ENCODE assay signal across 9 mouse cellular contexts in the genomic region with DNA sequence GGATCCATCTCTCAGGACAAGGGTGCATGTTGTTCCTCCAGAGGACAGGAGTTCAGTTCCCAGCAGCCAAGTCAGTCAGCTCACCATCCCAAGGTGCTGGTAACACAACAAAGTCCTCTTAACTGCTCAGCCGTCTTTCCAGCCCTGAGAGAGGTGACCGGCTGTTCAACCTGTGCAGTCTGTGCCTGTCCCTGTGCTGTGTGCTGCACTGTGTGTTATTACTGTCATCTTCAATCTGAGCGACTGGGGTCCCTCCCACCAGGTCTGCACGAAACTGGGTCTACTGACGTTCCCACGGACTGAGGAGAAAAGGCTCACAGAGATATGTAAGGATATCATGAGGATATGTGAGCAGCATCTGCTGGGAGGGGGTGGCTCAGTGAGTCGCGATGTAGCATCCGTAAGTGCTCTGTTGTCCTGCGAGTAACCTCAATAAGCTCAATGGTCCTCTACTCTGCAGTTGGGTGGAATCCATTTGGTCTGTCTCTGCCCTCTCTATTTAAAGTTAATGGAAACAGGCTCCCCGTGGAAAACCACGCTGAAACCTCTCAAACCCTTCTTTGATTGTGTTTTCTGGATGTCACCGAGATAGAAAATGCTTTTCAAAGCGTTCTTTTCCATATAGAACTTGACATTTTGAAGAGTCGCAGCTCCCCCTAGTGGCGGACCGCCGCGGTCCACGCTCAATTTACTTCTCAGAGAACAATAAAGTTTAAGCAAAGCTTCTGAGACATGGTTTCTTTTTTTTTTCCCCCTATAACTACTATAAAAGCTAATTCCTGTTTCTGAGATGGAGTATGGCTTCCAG.
DNase-seq lines count a peak whose midpoint lies in the region; ATAC-seq and TF ChIP-seq lines count a peak whose summit lies in the region.
"Had no signal": no experiment of that assay in that cellular context is flagged by ENCODE, and none has a peak within 500 bp of the region (broad histone marks: within the 10 kb centered on the region; RNA-seq: fewer than 3 reads in every experiment).

No protein-coding gene starts in this region.

- peak; percentile 71 for ATAC-seq in neural tube, embryonic 14.5 days (ENCODE audit: low read depth)

- H3K4me2 ChIP-seq in neural tube, embryonic 14.5 days (ENCODE audit: low read depth, low read length) = peak overlapping the region; percentile 45
- H3K4me2 ChIP-seq: liver, embryonic 13.5 days had no signal

- H3K9ac ChIP-seq in liver, adult 2 months (ENCODE audit: low read depth, low read length) = no peak overlapping the region
- no peak overlapping the region; the same call in 1 of the 2 replicates for H3K9ac ChIP-seq in neural tube, embryonic 14.5 days (replicated peaks; ENCODE audit: low read depth, low read length)
- H3K9ac ChIP-seq: liver, embryonic 13.5 days had no signal

- no peaks in the 10 kb centered on the region for H3K36me3 ChIP-seq in liver, adult 2 months (ENCODE audit: control insufficient read depth, insufficient read depth, low read length)
- no peaks in the 10 kb centered on the region for H3K36me3 ChIP-seq in neural tube, embryonic 14.5 days (ENCODE audit: control insufficient read depth, insufficient read depth, low read length)
- H3K36me3 ChIP-seq: liver, embryonic 13.5 days had no signal

- no peak for TF ChIP-seq POLR2A in liver, adult 2 months (IDR thresholded peaks at IDR 0.05; ENCODE audit: extremely low read depth, insufficient read depth, low read length)

- no peaks in the 10 kb centered on the region for H3K4me1 ChIP-seq in liver, adult 2 months (ENCODE audit: control insufficient read depth, insufficient read depth, low read length)
- H3K4me1 ChIP-seq in neural tube, embryonic 14.5 days (ENCODE audit: control insufficient read depth, insufficient read depth, low read length) = peaks cover 4% of the 10 kb centered on the region; the same call in 1 of the 2 replicates
- H3K4me1 ChIP-seq: liver, embryonic 13.5 days had no signal

- DNase-seq in 3134 (ENCODE audit: extremely low read depth, insufficient read length, low spot score) (peak; percentile 23), ES-CJ7 (ENCODE audit: low read depth, low spot score) (peak; percentile 65)
- DNase-seq in cerebellum, adult 9-10 months = peak; percentile 30
- DNase-seq in frontal cortex, adult 2 months (ENCODE audit: extremely low spot score in 1 of 2, low spot score in 1 of 2) = peak; percentile 44 to 87
- DNase-seq in kidney, adult 9 months = peak; percentile 34
- peak; percentile 3 for DNase-seq in liver, adult 2 months (ENCODE audit: extremely low read depth, low read depth, low spot score)
- peak; percentile 35 to 76 for DNase-seq in urinary bladder, postnatal 4 days (ENCODE audit: low spot score in 2 of 2)
- DNase-seq: liver, embryonic 13.5 days had no signal

- H3K4me3 ChIP-seq in liver, adult 2 months (ENCODE audit: insufficient read depth, low read depth, low read length) = no peak overlapping the region
- 0 out of 2 replicates have a peak overlapping the region, but pooled peaks have one; percentile 15 for H3K4me3 ChIP-seq in neural tube, embryonic 14.5 days (ENCODE audit: low read depth, low read length)
- H3K4me3 ChIP-seq: liver, embryonic 13.5 days had no signal

- no peaks in the 10 kb centered on the region for H3K27me3 ChIP-seq in liver, adult 2 months (ENCODE audit: control insufficient read depth, insufficient read depth, low read length)
- H3K27me3 ChIP-seq in neural tube, embryonic 14.5 days (ENCODE audit: control insufficient read depth, insufficient read depth, low read length) = no peaks in the 10 kb centered on the region
- H3K27me3 ChIP-seq: liver, embryonic 13.5 days had no signal

- no peak overlapping the region for H3K27ac ChIP-seq in liver, adult 2 months (replicated peaks; ENCODE audit: insufficient read depth, low read depth, low read length)
- H3K27ac ChIP-seq in neural tube, embryonic 14.5 days (ENCODE audit: low read depth, low read length) = no peak overlapping the region
- H3K27ac ChIP-seq: liver, embryonic 13.5 days had no signal

- peak; percentile 85 for TF ChIP-seq CTCF in liver, adult 2 months (IDR thresholded peaks at IDR 0.05; ENCODE audit: low read depth, low read length)

- 38% methylated on average over 20 of the region's 20 CpGs for WGBS in liver, adult 2 months
- 32% methylated on average over 20 of the region's 20 CpGs for WGBS in neural tube, embryonic 14.5 days

- H3K9me3 ChIP-seq in neural tube, embryonic 14.5 days (ENCODE audit: control insufficient read depth, low read length) = no peaks in the 10 kb centered on the region
- H3K9me3 ChIP-seq: liver, embryonic 13.5 days had no signal

- H3K79me2 ChIP-seq in liver, adult 2 months (ENCODE audit: control insufficient read depth, insufficient read depth, low read length) = no peaks in the 10 kb centered on the region

Comparison
In these comparisons a context has a peak if more than half of its experiments do, and no peak if none do; other contexts are left out.
1. DNase-seq: peak in every context shown above with its lines; median percentile 66 in frontal cortex, adult 2 months; 65 in ES-CJ7; 56 in urinary bladder, postnatal 4 days; 34 in kidney, adult 9 months; 30 in cerebellum, adult 9-10 months; 23 in 3134; 3 in liver, adult 2 months.